Mouse (Mus musculus): ENCODE measurements around the gene Mapkap1. TPM values are rescaled to one million over a fixed set of nuclear protein-coding genes. Genes with fewer than 3 reads are reported as not detected.

Gene Mapkap1
- polyA plus RNA-seq, 1 experiment from 2014 or later: 94.3 TPM

DNA sequence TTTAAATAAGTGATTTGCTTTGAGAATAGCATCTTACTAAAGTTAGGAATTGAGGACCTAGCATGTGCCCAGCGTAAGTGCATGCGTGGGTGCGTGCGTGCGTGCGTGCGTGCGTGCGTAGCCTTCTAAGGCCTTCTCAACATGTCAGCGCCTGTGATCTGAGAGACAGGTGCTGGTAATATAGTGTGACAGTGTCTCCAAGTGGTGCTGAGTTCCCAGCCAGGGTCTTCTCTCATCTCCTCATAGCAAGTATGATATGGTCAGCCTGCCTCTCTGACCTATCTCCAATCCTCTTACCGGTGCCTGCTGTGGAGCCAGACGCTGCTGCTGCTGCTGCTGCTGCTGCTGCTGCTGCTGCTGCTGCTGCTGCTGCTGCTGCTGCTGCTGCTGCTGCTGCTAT is 217.5 kb downstream of the Mapkap1 start:
- no peak for ATAC-seq (ENCODE audit: low FRiP score)
- no peak overlapping the region for H3K4me3 ChIP-seq (replicated peaks)
- H3K27me3 ChIP-seq (replicated peaks): no peaks in the 10 kb centered on the region
- 96% methylated on average over 12 of the region's 12 CpGs for WGBS
- no peak overlapping the region for H3K9ac ChIP-seq (replicated peaks)
- H3K4me2 ChIP-seq: no peak overlapping the region
- no peak overlapping the region for H3K27ac ChIP-seq (replicated peaks)
- H3K9me3 ChIP-seq (replicated peaks): no peaks in the 10 kb centered on the region
- H3K36me3 ChIP-seq: 0 out of 2 replicates have a peak, but pooled peaks cover 4% of the 10 kb centered on the region
- peaks cover 33% of the 10 kb centered on the region for H3K4me1 ChIP-seq

DNA sequence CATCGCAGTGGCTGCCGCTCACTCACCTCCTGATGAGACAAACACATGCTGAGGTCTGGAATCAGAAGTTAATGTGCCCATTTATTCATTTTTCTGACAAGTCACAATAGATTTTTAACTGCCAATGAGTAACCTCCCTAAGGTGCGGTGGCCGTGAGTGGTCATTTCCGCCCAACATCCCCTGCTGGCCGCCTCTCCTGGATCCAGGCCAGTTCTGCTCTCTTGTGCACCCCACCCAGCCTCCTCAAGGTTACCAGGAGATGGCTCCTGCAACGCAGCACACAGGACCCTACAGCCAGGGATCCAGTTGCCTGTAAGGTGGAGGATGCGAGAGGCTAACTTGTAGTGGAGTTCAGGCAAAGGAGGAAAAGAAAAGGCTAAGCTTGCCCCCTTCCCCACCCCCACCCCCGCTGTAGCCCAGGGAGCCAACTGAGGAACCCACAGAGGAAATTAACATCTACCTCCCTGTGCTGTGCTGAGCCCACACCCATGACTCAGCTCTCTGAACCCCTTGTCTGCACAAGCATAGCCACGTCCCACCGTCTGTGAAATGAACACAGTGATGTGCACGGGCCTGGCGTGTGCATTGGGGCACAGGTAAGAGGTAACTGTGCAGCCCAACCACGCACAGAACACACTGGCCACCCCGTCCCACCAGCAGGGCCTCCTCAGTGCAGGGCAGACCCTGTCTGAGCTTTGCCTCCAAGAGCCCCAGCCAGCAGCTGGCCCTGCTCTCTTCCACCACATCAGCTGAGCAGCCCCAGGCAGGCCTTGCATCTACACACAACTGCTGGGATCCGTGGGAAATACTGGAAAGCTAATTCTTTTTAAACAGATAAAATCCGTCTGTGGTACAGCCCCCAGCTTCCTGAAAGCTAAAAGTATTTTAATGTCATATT is 221.0 kb downstream of the Mapkap1 start:
- no peaks in the 10 kb centered on the region for H3K27me3 ChIP-seq (replicated peaks)
- peaks cover 5% of the 10 kb centered on the region for H3K4me1 ChIP-seq
- H3K27ac ChIP-seq (replicated peaks): no peak overlapping the region
- H3K4me3 ChIP-seq (replicated peaks): no peak overlapping the region
- WGBS: 76% methylated on average over 17 of the region's 17 CpGs
- H3K9ac ChIP-seq (replicated peaks): no peak overlapping the region
- no peaks in the 10 kb centered on the region for H3K9me3 ChIP-seq (replicated peaks)
- H3K4me2 ChIP-seq: no peak overlapping the region
- 0 out of 2 replicates have a peak, but pooled peaks cover 4% of the 10 kb centered on the region for H3K36me3 ChIP-seq
- ATAC-seq (ENCODE audit: low FRiP score): no peak

DNA sequence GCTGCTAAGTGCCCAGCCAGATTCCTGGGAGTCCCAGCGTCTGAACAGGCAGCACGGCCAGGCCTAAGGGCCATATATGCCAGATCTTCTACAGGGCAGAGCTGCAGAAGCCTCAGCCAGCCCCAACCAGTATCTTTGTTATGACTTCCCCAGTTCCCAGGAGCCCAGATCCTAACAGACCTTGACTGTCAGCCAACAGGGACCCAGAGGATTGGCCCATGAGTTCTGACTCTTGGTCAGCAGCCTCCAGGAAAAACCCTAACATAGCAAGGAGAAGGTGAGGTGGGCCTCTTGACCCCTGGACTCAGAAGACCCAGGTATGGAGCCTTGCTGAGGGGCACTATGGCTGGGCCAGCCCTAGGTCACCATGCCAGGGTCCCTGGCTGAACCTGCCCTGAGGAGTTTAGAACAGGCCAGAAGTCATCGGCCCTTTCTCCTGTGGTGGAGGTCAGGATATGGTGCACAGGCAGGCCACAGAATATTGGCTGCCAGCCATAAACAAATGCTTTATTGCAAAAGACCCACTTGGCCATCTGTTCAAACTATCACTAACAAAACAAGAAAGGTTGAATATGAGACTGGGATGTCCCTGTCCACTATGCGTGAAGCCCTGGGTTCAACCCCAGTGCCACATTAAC is 222.5 kb downstream of the Mapkap1 start:
- H3K9me3 ChIP-seq (replicated peaks): no peaks in the 10 kb centered on the region
- H3K4me3 ChIP-seq (replicated peaks): no peak overlapping the region
- H3K36me3 ChIP-seq: 0 out of 2 replicates have a peak, but pooled peaks cover 4% of the 10 kb centered on the region
- no peak overlapping the region for H3K4me2 ChIP-seq
- H3K4me1 ChIP-seq: no peaks in the 10 kb centered on the region; the same call in 1 of the 2 replicates
- H3K9ac ChIP-seq (replicated peaks): no peak overlapping the region
- no peaks in the 10 kb centered on the region for H3K27me3 ChIP-seq (replicated peaks)
- H3K27ac ChIP-seq (replicated peaks): no peak overlapping the region
- WGBS: 76% methylated on average over 4 of the region's 4 CpGs
- ATAC-seq (ENCODE audit: low FRiP score): no peak

GRCm38 (mm10) chr2:34629758-34630157 is 223.2 kb downstream of the Mapkap1 start:
- H3K9me3 ChIP-seq (replicated peaks): no peaks in the 10 kb centered on the region
- H3K36me3 ChIP-seq: 0 out of 2 replicates have a peak, but pooled peaks cover 4% of the 10 kb centered on the region
- no peak overlapping the region for H3K9ac ChIP-seq (replicated peaks)
- H3K4me2 ChIP-seq: no peak overlapping the region
- ATAC-seq (ENCODE audit: low FRiP score): no peak
- H3K4me1 ChIP-seq: no peaks in the 10 kb centered on the region; the same call in 1 of the 2 replicates
- no peak overlapping the region for H3K4me3 ChIP-seq (replicated peaks)
- 81% methylated on average over 7 of the region's 7 CpGs for WGBS
- peaks cover 3% of the 10 kb centered on the region; the same call in 1 of the 2 replicates for H3K27me3 ChIP-seq (replicated peaks)
- H3K27ac ChIP-seq (replicated peaks): no peak overlapping the region

DNA sequence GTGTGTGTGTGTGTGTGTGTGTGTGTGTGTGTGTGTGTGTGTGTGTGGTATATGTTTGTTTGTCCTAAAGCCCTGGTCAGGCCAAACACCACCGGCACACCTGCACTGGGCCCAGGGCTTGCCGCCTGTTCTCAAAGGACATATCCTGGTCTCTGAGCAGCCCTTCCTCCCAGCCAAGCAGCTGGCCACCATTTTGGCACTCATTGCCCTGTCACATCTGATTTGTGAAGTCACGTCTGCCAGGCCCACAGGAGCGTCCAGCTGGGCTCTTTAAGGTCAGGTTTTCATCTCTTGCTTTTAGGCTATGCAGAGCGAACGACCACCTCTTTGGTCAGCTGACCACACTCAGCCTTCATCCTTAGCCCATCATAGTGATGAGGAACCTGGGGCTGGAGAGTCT is 223.9 kb downstream of the Mapkap1 start:
- H3K9ac ChIP-seq (replicated peaks): no peak overlapping the region
- WGBS: 63% methylated on average over 6 of the region's 6 CpGs
- no peaks in the 10 kb centered on the region; the same call in 1 of the 2 replicates for H3K4me1 ChIP-seq
- H3K27ac ChIP-seq (replicated peaks): no peak overlapping the region
- H3K4me2 ChIP-seq: no peak overlapping the region
- ATAC-seq (ENCODE audit: low FRiP score): no peak
- no peak overlapping the region for H3K4me3 ChIP-seq (replicated peaks)
- peaks cover 3% of the 10 kb centered on the region; the same call in 1 of the 2 replicates for H3K27me3 ChIP-seq (replicated peaks)
- no peaks in the 10 kb centered on the region for H3K36me3 ChIP-seq
- H3K9me3 ChIP-seq (replicated peaks): no peaks in the 10 kb centered on the region

DNA sequence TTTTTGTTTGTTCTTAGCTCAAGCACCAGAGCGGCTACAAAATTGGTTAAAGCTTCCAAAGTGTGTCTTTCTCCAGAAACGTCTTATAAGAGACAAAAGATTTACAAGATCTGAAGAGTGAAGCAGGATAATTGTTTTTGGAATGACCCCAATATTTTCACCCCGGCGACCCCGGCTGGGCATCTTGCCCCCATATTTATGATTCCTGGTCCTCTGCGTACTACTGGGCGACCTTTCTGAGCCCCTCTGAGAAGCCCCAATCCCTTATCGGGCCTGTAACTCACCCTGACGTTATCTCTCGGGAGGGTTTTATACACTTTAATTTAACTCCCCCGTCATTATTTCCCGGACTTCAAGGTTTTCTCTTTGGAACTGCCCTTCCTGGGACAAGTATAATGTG is 225.5 kb downstream of the Mapkap1 start:
- Histone ChIP-seq H3K9me3 (replicated peaks) (no peaks in the 10 kb centered on the region), H3K4me3 (replicated peaks) (no peak overlapping the region), H3K9ac (replicated peaks) (no peak overlapping the region), H3K27me3 (replicated peaks) (peaks cover 3% of the 10 kb centered on the region; the same call in 1 of the 2 replicates), H3K4me1 (no peaks in the 10 kb centered on the region; the same call in 1 of the 2 replicates), H3K27ac (replicated peaks) (no peak overlapping the region), H3K36me3 (no peaks in the 10 kb centered on the region), H3K4me2 (no peak overlapping the region)
- no peak for ATAC-seq (ENCODE audit: low FRiP score)
- 79% methylated on average over 12 of the region's 12 CpGs for WGBS

DNA sequence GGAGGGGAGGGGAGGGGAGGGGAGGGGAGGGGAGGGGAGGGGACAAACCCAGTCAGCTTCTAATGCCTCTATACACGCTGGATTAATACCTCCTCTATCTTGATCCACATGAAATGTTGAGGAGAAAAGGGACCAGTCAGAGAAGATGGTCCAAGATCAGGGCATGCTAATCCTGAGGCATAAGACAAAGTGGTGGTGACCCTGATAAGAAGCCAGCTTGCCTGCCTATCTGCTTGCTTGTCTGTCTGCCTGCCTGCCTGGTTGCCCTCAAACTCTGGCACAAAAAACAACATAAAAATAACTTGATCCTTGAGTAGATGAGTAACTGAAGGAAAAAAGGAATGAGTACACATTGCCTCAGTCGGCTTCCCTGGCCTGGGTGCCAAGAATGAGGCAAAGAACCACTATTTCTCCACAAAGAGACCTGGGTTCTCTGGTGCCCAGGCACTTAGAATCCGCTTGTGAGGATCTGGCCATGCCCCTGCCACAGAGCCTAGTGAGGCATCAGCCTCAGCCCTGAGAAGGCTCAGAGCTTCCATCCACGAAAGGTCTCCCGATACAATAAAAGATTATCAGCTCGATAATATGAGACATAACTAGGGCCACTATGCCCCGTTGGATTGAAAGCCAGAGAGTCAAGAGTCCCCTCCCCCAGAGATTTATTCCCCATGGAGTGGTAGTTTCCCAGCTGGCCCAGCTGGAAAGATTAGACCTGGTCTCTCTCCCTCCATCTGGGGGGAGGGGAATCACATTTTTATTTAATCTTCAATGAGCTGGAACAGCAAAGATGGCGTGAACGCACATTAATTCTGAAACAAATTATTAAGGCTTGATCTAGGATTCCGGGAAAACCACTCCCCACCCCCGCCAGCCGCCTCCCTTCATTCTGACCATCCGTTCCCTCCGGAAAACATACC is 228.9 kb downstream of the Mapkap1 start:
- H3K27me3 ChIP-seq (replicated peaks): peaks cover 3% of the 10 kb centered on the region; the same call in 1 of the 2 replicates
- no peaks in the 10 kb centered on the region for H3K9me3 ChIP-seq (replicated peaks)
- no peaks in the 10 kb centered on the region for H3K36me3 ChIP-seq
- H3K4me3 ChIP-seq (replicated peaks): no peak overlapping the region
- peaks cover 8% of the 10 kb centered on the region for H3K4me1 ChIP-seq
- ATAC-seq (ENCODE audit: low FRiP score): no peak
- H3K4me2 ChIP-seq: no peak overlapping the region
- H3K27ac ChIP-seq (replicated peaks): no peak overlapping the region
- H3K9ac ChIP-seq (replicated peaks): no peak overlapping the region
- 57% methylated on average over 14 of the region's 14 CpGs for WGBS

DNA sequence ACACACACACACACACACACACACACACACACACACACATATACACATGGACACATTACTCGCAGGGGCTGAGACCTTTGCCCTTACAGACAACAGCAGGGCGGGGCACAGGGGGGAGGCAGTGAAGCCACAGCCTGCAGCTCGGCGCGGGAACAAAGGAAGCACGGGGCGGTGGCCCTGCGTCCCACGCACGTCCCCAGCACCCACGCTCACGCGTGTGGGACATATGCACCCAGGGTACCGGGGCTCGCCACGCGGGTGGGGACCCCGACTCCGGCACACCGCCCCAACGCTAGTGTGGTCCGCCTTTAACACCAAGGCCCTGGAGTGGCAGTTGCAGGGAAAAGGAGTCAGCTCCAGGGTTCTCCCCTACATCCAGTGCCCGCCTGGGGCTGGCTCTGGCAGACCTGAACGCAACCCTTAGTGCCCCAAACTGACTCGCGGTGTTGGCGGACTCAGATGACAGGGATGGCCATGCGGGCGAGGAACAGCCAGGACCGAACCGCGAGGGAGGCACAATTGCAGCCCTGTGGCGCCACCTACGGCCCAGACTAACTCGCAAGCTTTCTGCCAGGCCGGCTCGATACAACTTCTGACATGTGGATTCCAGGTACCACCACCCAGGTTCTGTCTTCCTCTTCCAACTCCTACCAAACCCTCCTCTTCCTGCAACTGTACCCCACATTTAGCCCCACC is 232.5 kb downstream of the Mapkap1 start:
- H3K4me1 ChIP-seq: peaks cover 13% of the 10 kb centered on the region
- peaks cover 3% of the 10 kb centered on the region; the same call in 1 of the 2 replicates for H3K27me3 ChIP-seq (replicated peaks)
- peak overlapping the region; percentile 54 for H3K9ac ChIP-seq (replicated peaks)
- peak overlapping the region; percentile 43 for H3K4me3 ChIP-seq (replicated peaks)
- peak overlapping the region; percentile 86 for H3K4me2 ChIP-seq
- no peak overlapping the region; the same call in 1 of the 2 replicates for H3K27ac ChIP-seq (replicated peaks)
- no peaks in the 10 kb centered on the region for H3K9me3 ChIP-seq (replicated peaks)
- ATAC-seq (ENCODE audit: low FRiP score): peak; percentile 70
- no peaks in the 10 kb centered on the region for H3K36me3 ChIP-seq
- 16% methylated on average over 37 of the region's 37 CpGs for WGBS

- Histone ChIP-seq H3K27ac (replicated peaks) (no peak overlapping the region), H3K9me3 (replicated peaks) (no peaks in the 10 kb centered on the region), H3K36me3 (no peaks in the 10 kb centered on the region), H3K4me2 (no peak overlapping the region; the same call in 1 of the 2 replicates), H3K27me3 (replicated peaks) (no peaks in the 10 kb centered on the region; the same call in 1 of the 2 replicates), H3K9ac (replicated peaks) (no peak overlapping the region), H3K4me1 (peaks cover 13% of the 10 kb centered on the region), H3K4me3 (replicated peaks) (no peak overlapping the region)
- no peak for ATAC-seq (ENCODE audit: low FRiP score)
- WGBS: 63% methylated on average over 5 of the region's 5 CpGs
Observed at GRCm38 (mm10) chr2:34639725-34640124, 233.2 kb downstream of the Mapkap1 start.

DNA sequence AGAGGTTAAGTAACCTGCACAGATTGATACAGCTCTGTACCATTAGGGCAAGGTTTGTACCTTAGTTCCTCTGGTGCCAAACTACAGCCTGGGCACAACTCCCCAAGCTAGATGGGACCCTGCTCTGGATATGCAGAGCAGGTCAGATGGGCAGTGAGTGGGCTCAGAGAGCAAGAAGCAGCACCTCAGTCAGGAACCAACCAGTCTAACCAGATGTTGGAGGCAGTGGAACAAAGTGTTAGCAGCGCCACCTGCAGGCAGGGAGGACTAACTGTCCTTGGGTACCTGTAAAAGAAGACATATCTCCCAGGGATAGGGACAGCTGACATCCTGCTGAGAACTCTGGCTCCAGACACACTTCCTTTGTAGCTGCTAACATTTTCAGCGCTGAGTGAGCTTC is 235.8 kb downstream of the Mapkap1 start:
- no peak for ATAC-seq (ENCODE audit: low FRiP score)
- Histone ChIP-seq H3K27me3 (replicated peaks) (0 out of 2 replicates have a peak, but pooled peaks cover 2% of the 10 kb centered on the region), H3K36me3 (no peaks in the 10 kb centered on the region), H3K9me3 (replicated peaks) (no peaks in the 10 kb centered on the region), H3K27ac (replicated peaks) (no peak overlapping the region), H3K4me1 (peaks cover 31% of the 10 kb centered on the region), H3K4me2 (no peak overlapping the region), H3K4me3 (replicated peaks) (no peak overlapping the region), H3K9ac (replicated peaks) (no peak overlapping the region)
- 44% methylated on average over 2 of the region's 2 CpGs for WGBS
